Mouse (Mus musculus): ENCODE measurements around the gene Cbfa2t3. TPM values are rescaled to one million over a fixed set of nuclear protein-coding genes. Genes with fewer than 3 reads are reported as not detected.

Cbfa2t3 gene
- polyA plus RNA-seq, 1 experiment from 2014 or later, result 21.2 TPM

- no peaks in the 10 kb centered on the region for H3K9me3 ChIP-seq
- peak overlapping the region; percentile 89 for H3K4me3 ChIP-seq
- ATAC-seq (ENCODE audit: low FRiP score, low read depth), result no peak
- peak overlapping the region; percentile 87; the same call in 1 of the 2 replicates for H3K9ac ChIP-seq
- H3K36me3 ChIP-seq, result no peaks in the 10 kb centered on the region
- peak overlapping the region; percentile 98 for H3K27ac ChIP-seq (replicated peaks)
- H3K27me3 ChIP-seq, result 0 out of 2 replicates have a peak, but pooled peaks cover 5% of the 10 kb centered on the region
- peak overlapping the region; percentile 80 for H3K4me2 ChIP-seq
- 19% methylated on average over 11 of the region's 11 CpGs for WGBS
- H3K4me1 ChIP-seq (replicated peaks), result peaks cover 53% of the 10 kb centered on the region
These were observed 19.5 kb downstream of the Cbfa2t3 start for GRCm38 (mm10) chr8:122679325-122679920.

- H3K9me3 ChIP-seq, result no peaks in the 10 kb centered on the region
- H3K4me2 ChIP-seq, result peak overlapping the region; percentile 80
- 0 out of 2 replicates have a peak, but pooled peaks have one; percentile 5 for ATAC-seq (ENCODE audit: low FRiP score, low read depth)
- H3K9ac ChIP-seq, result peak overlapping the region; percentile 87
- no peaks in the 10 kb centered on the region for H3K36me3 ChIP-seq
- H3K27me3 ChIP-seq, result 0 out of 2 replicates have a peak, but pooled peaks cover 5% of the 10 kb centered on the region
- H3K4me3 ChIP-seq, result peak overlapping the region; percentile 89
- WGBS, result 1% methylated on average over 14 of the region's 14 CpGs
- peak overlapping the region; percentile 98 for H3K27ac ChIP-seq (replicated peaks)
- peaks cover 58% of the 10 kb centered on the region for H3K4me1 ChIP-seq (replicated peaks)
These were observed 20.1 kb downstream of the Cbfa2t3 start for GRCm38 (mm10) chr8:122678896-122679210.

- Histone ChIP-seq H3K27me3 (0 out of 2 replicates have a peak, but pooled peaks cover 5% of the 10 kb centered on the region), H3K4me3 (peak overlapping the region; percentile 89), H3K9ac (peak overlapping the region; percentile 87), H3K36me3 (no peaks in the 10 kb centered on the region), H3K9me3 (no peaks in the 10 kb centered on the region), H3K4me2 (peak overlapping the region; percentile 80), H3K27ac (replicated peaks) (peak overlapping the region; percentile 98), H3K4me1 (replicated peaks) (peaks cover 64% of the 10 kb centered on the region)
- WGBS, result under 1% methylated on average over 107 of the region's 127 CpGs
- ATAC-seq (ENCODE audit: low FRiP score, low read depth), result peak; percentile 71
These were observed 20.6 kb downstream of the Cbfa2t3 start for GRCm38 (mm10) chr8:122678061-122678895.

GRCm38 (mm10) chr8:122677481-122678021, 21.4 kb downstream of the Cbfa2t3 start:
- under 1% methylated on average over 33 of the region's 35 CpGs for WGBS
- Histone ChIP-seq H3K27ac (replicated peaks) (peak overlapping the region; percentile 98), H3K9me3 (no peaks in the 10 kb centered on the region), H3K4me2 (peak overlapping the region; percentile 80), H3K4me1 (replicated peaks) (peaks cover 71% of the 10 kb centered on the region), H3K4me3 (peak overlapping the region; percentile 89), H3K27me3 (0 out of 2 replicates have a peak, but pooled peaks cover 5% of the 10 kb centered on the region), H3K36me3 (no peaks in the 10 kb centered on the region), H3K9ac (peak overlapping the region; percentile 87)
- ATAC-seq (ENCODE audit: low FRiP score, low read depth), result no peak; the same call in 1 of the 2 replicates

- ATAC-seq (ENCODE audit: low FRiP score, low read depth), result peak; percentile 50; the same call in 1 of the 2 replicates
- no peaks in the 10 kb centered on the region for H3K36me3 ChIP-seq
- peak overlapping the region; percentile 80 for H3K4me2 ChIP-seq
- H3K4me3 ChIP-seq, result peak overlapping the region; percentile 89
- peak overlapping the region; percentile 87 for H3K9ac ChIP-seq
- H3K4me1 ChIP-seq (replicated peaks), result peaks cover 77% of the 10 kb centered on the region
- 6% methylated on average over 16 of the region's 16 CpGs for WGBS
- H3K9me3 ChIP-seq, result no peaks in the 10 kb centered on the region
- H3K27me3 ChIP-seq, result no peaks in the 10 kb centered on the region
- H3K27ac ChIP-seq (replicated peaks), result peak overlapping the region; percentile 98
These were observed 22.1 kb downstream of the Cbfa2t3 start for GRCm38 (mm10) chr8:122676621-122677480.

GRCm38 (mm10) chr8:122675596-122676420, 23.1 kb downstream of the Cbfa2t3 start:
- no peak for ATAC-seq (ENCODE audit: low FRiP score, low read depth)
- H3K4me3 ChIP-seq, result peak overlapping the region; percentile 89
- H3K9me3 ChIP-seq, result no peaks in the 10 kb centered on the region
- peaks cover 87% of the 10 kb centered on the region for H3K4me1 ChIP-seq (replicated peaks)
- peak overlapping the region; percentile 80 for H3K4me2 ChIP-seq
- 46% methylated on average over 17 of the region's 17 CpGs for WGBS
- no peaks in the 10 kb centered on the region for H3K36me3 ChIP-seq
- H3K27me3 ChIP-seq, result no peaks in the 10 kb centered on the region
- peak overlapping the region; percentile 87 for H3K9ac ChIP-seq
- H3K27ac ChIP-seq (replicated peaks), result peak overlapping the region; percentile 98

- H3K27ac ChIP-seq (replicated peaks), result peak overlapping the region; percentile 98; the same call in 1 of the 2 replicates
- no peak for ATAC-seq (ENCODE audit: low FRiP score, low read depth)
- H3K36me3 ChIP-seq, result no peaks in the 10 kb centered on the region
- 32% methylated on average over 7 of the region's 7 CpGs for WGBS
- H3K9me3 ChIP-seq, result no peaks in the 10 kb centered on the region
- H3K27me3 ChIP-seq, result no peaks in the 10 kb centered on the region
- H3K4me1 ChIP-seq (replicated peaks), result peaks cover 87% of the 10 kb centered on the region
- H3K4me3 ChIP-seq, result peak overlapping the region; percentile 89
- 0 out of 2 replicates have a peak overlapping the region, but pooled peaks have one; percentile 87 for H3K9ac ChIP-seq
- H3K4me2 ChIP-seq, result peak overlapping the region; percentile 80
These were observed 23.9 kb downstream of the Cbfa2t3 start for GRCm38 (mm10) chr8:122674999-122675398.

GRCm38 (mm10) chr8:122673989-122674388, 24.9 kb downstream of the Cbfa2t3 start:
- Histone ChIP-seq H3K36me3 (no peaks in the 10 kb centered on the region), H3K27ac (replicated peaks) (no peak overlapping the region), H3K9me3 (no peaks in the 10 kb centered on the region), H3K9ac (no peak overlapping the region), H3K4me1 (replicated peaks) (peaks cover 86% of the 10 kb centered on the region), H3K4me2 (peak overlapping the region; percentile 80), H3K27me3 (no peaks in the 10 kb centered on the region), H3K4me3 (0 out of 2 replicates have a peak overlapping the region, but pooled peaks have one; percentile 2)
- 76% methylated on average over 12 of the region's 12 CpGs for WGBS
- ATAC-seq (ENCODE audit: low FRiP score, low read depth), result no peak

GRCm38 (mm10) chr8:122671894-122672293, 27.0 kb downstream of the Cbfa2t3 start:
- peaks cover 89% of the 10 kb centered on the region for H3K4me1 ChIP-seq (replicated peaks)
- no peak for ATAC-seq (ENCODE audit: low FRiP score, low read depth)
- peak overlapping the region; percentile 21 for H3K4me2 ChIP-seq
- H3K36me3 ChIP-seq, result no peaks in the 10 kb centered on the region
- WGBS, result 61% methylated on average over 6 of the region's 6 CpGs
- no peaks in the 10 kb centered on the region for H3K9me3 ChIP-seq
- H3K4me3 ChIP-seq, result no peak overlapping the region
- no peaks in the 10 kb centered on the region for H3K27me3 ChIP-seq
- H3K9ac ChIP-seq, result no peak overlapping the region
- no peak overlapping the region for H3K27ac ChIP-seq (replicated peaks)

- Histone ChIP-seq H3K4me1 (replicated peaks) (peaks cover 89% of the 10 kb centered on the region), H3K27me3 (no peaks in the 10 kb centered on the region), H3K4me3 (no peak overlapping the region), H3K9me3 (no peaks in the 10 kb centered on the region), H3K9ac (no peak overlapping the region), H3K36me3 (no peaks in the 10 kb centered on the region), H3K27ac (replicated peaks) (no peak overlapping the region), H3K4me2 (peak overlapping the region; percentile 21; the same call in 1 of the 2 replicates)
- no peak for ATAC-seq (ENCODE audit: low FRiP score, low read depth)
- WGBS, result 81% methylated on average over 3 of the region's 3 CpGs
These were observed 28.2 kb downstream of the Cbfa2t3 start for GRCm38 (mm10) chr8:122670718-122671117.
